Mouse (Mus musculus) heart, embryonic 12.5 days (tissue): ENCODE results near the gene Gm45808. TPM values are rescaled to one million over a fixed set of nuclear protein-coding genes. Genes with fewer than 3 reads are reported as not detected.
"Not testable (repeated sequence)": the region's sequence is repeated elsewhere in the genome, so short reads cannot be mapped to it uniquely, and the experiment has no call there.

Experiments used
- ATAC-seq: fragments of 200-750 bp; cut with Nextera tagmentation; 2 replicates; pipeline ENCODE4 v1.8.0; 2017; ENCODE audit warnings: moderate TSS enrichment, moderate library complexity; ENCODE audit not compliant: insufficient number of reproducible peaks, low FRiP score
- H3K27ac ChIP-seq: fragments of 300-500 bp; sonication (generic); 2 replicates; pipeline ENCODE4 v1.5.1; 2016; ENCODE audit warnings: mild to moderate bottlenecking, moderate library complexity; ENCODE audit not compliant: poor library complexity, severe bottlenecking
- H3K27me3 ChIP-seq: fragments of 300-500 bp; sonication (generic); replicated peaks from 2 replicates; pipeline ENCODE4 v1.6.1; 2016; ENCODE audit warnings: mild to moderate bottlenecking, moderate library complexity
- H3K36me3 ChIP-seq: fragments of 300-500 bp; sonication (generic); 2 replicates; pipeline ENCODE4 v1.6.1; 2016; ENCODE audit warnings: mild to moderate bottlenecking, moderate library complexity
- H3K4me1 ChIP-seq: fragments of 300-500 bp; sonication (generic); replicated peaks from 2 replicates; pipeline ENCODE4 v1.6.1; 2016; ENCODE audit warnings: mild to moderate bottlenecking
- H3K4me2 ChIP-seq: fragments of 300-500 bp; sonication (generic); 2 replicates; pipeline ENCODE4 v1.6.1; 2016; ENCODE audit warnings: mild to moderate bottlenecking, moderate library complexity
- H3K4me3 ChIP-seq: fragments of 300-500 bp; sonication (generic); 2 replicates; pipeline ENCODE4 v1.5.1; 2016; ENCODE audit warnings: mild to moderate bottlenecking
- H3K9ac ChIP-seq: fragments of 300-500 bp; sonication (generic); 2 replicates; pipeline ENCODE4 v1.6.1; 2016; ENCODE audit warnings: mild to moderate bottlenecking, moderate library complexity
- H3K9me3 ChIP-seq: fragments of 300-500 bp; sonication (generic); replicated peaks from 2 replicates; pipeline ENCODE4 v1.6.1; 2016; ENCODE audit warnings: mild to moderate bottlenecking, moderate library complexity
- WGBS: fragments of 180-500 bp; shearing (Covaris S2); methylation state at CpG from one replicate; pipeline ENCODE4 v1.1.7; 2016; 5-methylcytosine and 5-hydroxymethylcytosine counted together
- polyA plus RNA-seq: library from polyadenylated mRNA; unstranded; fragments of >200 nt; fragmentation: Nextera tagmentation; extraction: Ambion mirVana; gene quantifications from 2 replicates; pipeline ENCODE4 v1.2.1, GENCODE M21; 2016

Gene Gm45808
- polyA plus RNA-seq, 1 experiment from 2014 or later: not detected

DNA sequence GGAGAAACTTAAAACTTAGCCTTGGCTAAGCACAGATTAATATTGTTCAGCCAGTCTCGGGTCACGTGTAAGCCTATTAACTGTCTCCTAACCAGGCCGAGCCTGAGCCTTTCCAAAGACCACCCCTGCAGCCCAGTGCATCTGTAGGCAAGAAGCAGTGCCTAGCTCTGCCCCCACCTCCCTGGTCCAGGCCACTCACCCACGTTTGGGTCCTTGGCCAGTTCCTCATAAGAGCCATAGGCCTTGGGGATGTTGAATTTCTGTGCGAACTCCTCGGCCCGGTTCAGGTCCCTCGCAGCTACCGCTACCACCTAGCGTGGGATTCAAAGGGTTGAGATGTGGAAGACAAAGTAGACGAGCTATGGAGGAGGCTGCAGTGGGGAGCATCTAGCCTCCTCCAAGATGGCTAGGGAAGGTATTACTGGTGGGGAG, 1.3 kb upstream of the Gm45808 start:
- H3K36me3 ChIP-seq: peaks cover 12% of the 10 kb centered on the region
- peak overlapping the region; percentile 61 for H3K4me3 ChIP-seq
- peak overlapping the region; percentile 81 for H3K4me2 ChIP-seq
- ATAC-seq: no peak
- WGBS: 42% methylated on average over 11 of the region's 11 CpGs
- no peak overlapping the region for H3K27ac ChIP-seq
- H3K9ac ChIP-seq: peak overlapping the region; percentile 78; the same call in 1 of the 2 replicates
- H3K27me3 ChIP-seq: no peaks in the 10 kb centered on the region
- H3K4me1 ChIP-seq: peaks cover 26% of the 10 kb centered on the region
- H3K9me3 ChIP-seq: no peaks in the 10 kb centered on the region

GRCm38 (mm10) chr7:45486158-45486557, 453 bp downstream of the Gm45808 start:
- no peaks in the 10 kb centered on the region for H3K9me3 ChIP-seq
- 45% methylated on average over 7 of the region's 7 CpGs for WGBS
- no peak overlapping the region for H3K4me2 ChIP-seq
- H3K27me3 ChIP-seq: no peaks in the 10 kb centered on the region
- no peak overlapping the region for H3K4me3 ChIP-seq
- H3K36me3 ChIP-seq: 0 out of 2 replicates have a peak, but pooled peaks cover 3% of the 10 kb centered on the region
- H3K9ac ChIP-seq: no peak overlapping the region
- peaks cover 24% of the 10 kb centered on the region for H3K4me1 ChIP-seq
- ATAC-seq: no peak
- H3K27ac ChIP-seq: no peak overlapping the region

DNA sequence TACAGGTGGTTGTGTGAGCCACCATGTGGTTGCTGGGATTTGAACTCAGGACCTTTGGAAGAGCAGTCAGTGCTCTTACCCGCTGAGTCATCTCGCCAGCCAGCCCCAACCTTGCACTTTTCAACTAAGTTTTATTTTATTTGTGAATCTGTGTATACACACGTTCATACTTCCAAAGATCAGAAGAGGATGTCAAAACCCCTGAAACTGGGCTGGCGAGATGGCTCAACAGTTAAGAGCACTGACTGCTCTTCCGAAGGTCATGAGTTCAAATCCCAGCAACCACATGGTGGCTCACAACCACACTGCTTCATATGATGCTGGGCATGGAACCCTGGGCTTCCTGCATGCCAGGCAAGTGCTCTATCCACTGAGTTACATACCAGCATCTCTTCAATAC, 1.6 kb downstream of the Gm45808 start:
- not testable (repeated sequence) for H3K27me3 ChIP-seq, ATAC-seq, H3K4me3 ChIP-seq, H3K27ac ChIP-seq, H3K36me3 ChIP-seq, H3K9me3 ChIP-seq, H3K4me2 ChIP-seq, H3K9ac ChIP-seq
- peaks cover 17% of the 10 kb centered on the region for H3K4me1 ChIP-seq
- 93% methylated on average over 5 of the region's 5 CpGs for WGBS

DNA sequence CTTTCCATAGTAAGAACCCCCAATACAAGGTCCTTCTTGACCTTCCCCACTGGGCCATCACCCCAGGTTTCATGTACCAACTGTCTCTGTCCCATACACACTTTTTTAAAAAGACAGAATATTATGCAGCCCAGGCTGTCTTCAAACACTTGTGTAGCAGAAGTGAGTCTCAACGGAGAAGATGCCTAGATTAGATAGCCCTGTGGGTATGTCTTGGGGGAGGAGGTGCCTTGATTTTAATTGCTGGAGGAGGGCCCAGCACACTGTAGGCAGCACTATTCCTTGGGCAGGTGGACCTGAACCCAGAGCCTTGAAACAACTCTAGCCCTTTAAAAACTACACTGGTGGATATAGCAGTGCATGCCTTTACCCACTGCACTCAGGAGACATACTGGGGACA, 4.4 kb downstream of the Gm45808 start:
- Histone ChIP-seq H3K36me3 (peaks cover 9% of the 10 kb centered on the region; the same call in 1 of the 2 replicates), H3K27me3 (no peaks in the 10 kb centered on the region), H3K9ac (no peak overlapping the region), H3K9me3 (no peaks in the 10 kb centered on the region), H3K27ac (no peak overlapping the region), H3K4me1 (no peaks in the 10 kb centered on the region), H3K4me2 (no peak overlapping the region), H3K4me3 (no peak overlapping the region)
- ATAC-seq: no peak
- WGBS: 65% methylated on average over 1 of the region's 1 CpGs

DNA sequence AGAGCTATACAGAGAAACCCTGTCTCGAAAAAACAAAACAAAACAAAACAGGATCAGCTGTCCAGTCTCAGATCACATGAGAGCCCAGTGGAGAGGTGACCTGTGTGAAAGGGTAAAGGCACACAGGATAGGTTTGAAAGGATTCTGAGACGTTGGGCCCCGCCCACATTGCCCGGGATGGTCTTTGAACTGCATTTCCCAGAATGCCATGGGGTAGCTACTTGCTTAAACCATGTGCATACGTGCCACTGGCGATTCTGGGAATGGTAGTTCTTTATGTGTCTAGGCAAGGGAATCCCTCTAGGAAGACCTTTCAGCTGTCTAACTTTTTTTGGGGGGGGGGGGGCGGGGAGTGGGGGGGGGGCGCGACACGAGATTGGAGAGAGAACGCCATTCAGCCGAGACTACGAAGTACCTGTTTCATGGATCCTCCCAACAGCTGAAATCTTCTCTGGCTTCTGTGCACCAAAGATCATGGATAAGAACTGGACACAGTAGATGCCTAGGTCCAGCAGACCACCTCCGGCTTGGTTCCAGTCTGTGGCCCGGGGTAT, 5.2 kb downstream of the Gm45808 start, which contains the start of gene Tulp2:
Tulp2 (plus strand) TSS at position 504 of the 554 bp plus-strand sequence.
- Histone ChIP-seq H3K27me3 (no peaks in the 10 kb centered on the region), H3K9me3 (no peaks in the 10 kb centered on the region), H3K36me3 (peaks cover 9% of the 10 kb centered on the region; the same call in 1 of the 2 replicates), H3K4me2 (no peak within 1 kb of the TSS), H3K4me3 (no peak within 1 kb of the TSS), H3K27ac (no peak within 1 kb of the TSS), H3K9ac (no peak within 1 kb of the TSS), H3K4me1 (no peaks in the 10 kb centered on the region)
- peak; percentile 82 for ATAC-seq
- WGBS: 45% methylated on average over 15 of the region's 15 CpGs

GRCm38 (mm10) chr7:45480310-45480709, 6.3 kb downstream of the Gm45808 start:
- not testable (repeated sequence) for H3K4me1 ChIP-seq, ATAC-seq, H3K4me2 ChIP-seq, H3K9me3 ChIP-seq, H3K27ac ChIP-seq, H3K36me3 ChIP-seq, H3K27me3 ChIP-seq, H3K4me3 ChIP-seq, H3K9ac ChIP-seq
- WGBS: 66% methylated on average over 4 of the region's 4 CpGs

DNA sequence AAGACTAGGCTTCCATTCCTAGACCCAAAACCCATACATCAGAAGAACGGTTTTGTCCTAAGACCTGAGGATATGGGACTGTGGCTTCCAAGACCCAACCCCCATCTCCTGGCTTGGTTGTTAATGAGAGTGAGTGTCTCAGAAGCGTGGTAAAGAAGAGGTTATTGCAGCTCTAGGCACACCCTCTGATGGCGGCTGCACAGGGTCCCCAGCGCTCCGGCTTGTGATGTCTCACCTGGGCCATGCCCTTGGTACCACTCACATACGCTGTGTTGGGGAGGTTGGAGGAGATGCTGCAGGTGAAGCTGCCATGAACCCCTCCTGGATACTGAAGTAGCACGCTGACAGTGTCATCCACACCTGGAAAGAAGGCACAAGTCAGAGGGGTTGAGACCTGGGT, 7.8 kb downstream of the Gm45808 start:
- 95% methylated on average over 7 of the region's 7 CpGs for WGBS
- no peaks in the 10 kb centered on the region for H3K9me3 ChIP-seq
- no peak overlapping the region for H3K27ac ChIP-seq
- no peak for ATAC-seq
- no peaks in the 10 kb centered on the region for H3K27me3 ChIP-seq
- no peaks in the 10 kb centered on the region for H3K4me1 ChIP-seq
- no peak overlapping the region for H3K4me2 ChIP-seq
- H3K36me3 ChIP-seq: peaks cover 8% of the 10 kb centered on the region; the same call in 1 of the 2 replicates
- H3K9ac ChIP-seq: no peak overlapping the region
- H3K4me3 ChIP-seq: no peak overlapping the region

GRCm38 (mm10) chr7:45477003-45477402, 9.6 kb downstream of the Gm45808 start:
- no peak for ATAC-seq
- peak overlapping the region; percentile 4; the same call in 1 of the 2 replicates for H3K9ac ChIP-seq

GRCm38 (mm10) chr7:45476453-45476852, 10.2 kb downstream of the Gm45808 start:
- Histone ChIP-seq H3K36me3 (peaks cover 8% of the 10 kb centered on the region; the same call in 1 of the 2 replicates), H3K27ac (no peak overlapping the region), H3K4me2 (no peak overlapping the region), H3K27me3 (no peaks in the 10 kb centered on the region), H3K4me1 (no peaks in the 10 kb centered on the region), H3K4me3 (no peak overlapping the region), H3K9ac (no peak overlapping the region), H3K9me3 (no peaks in the 10 kb centered on the region)
- ATAC-seq: no peak
- WGBS: 36% methylated on average over 1 of the region's 1 CpGs

More at GRCm38 (mm10) chr7:45477003-45477402, 9.6 kb downstream of the Gm45808 start:
- WGBS: 12% methylated on average over 3 of the region's 3 CpGs
- Histone ChIP-seq H3K27ac (no peak overlapping the region), H3K27me3 (no peaks in the 10 kb centered on the region), H3K9me3 (no peaks in the 10 kb centered on the region), H3K36me3 (peaks cover 8% of the 10 kb centered on the region; the same call in 1 of the 2 replicates), H3K4me1 (no peaks in the 10 kb centered on the region), H3K4me2 (no peak overlapping the region), H3K4me3 (no peak overlapping the region)

DNA sequence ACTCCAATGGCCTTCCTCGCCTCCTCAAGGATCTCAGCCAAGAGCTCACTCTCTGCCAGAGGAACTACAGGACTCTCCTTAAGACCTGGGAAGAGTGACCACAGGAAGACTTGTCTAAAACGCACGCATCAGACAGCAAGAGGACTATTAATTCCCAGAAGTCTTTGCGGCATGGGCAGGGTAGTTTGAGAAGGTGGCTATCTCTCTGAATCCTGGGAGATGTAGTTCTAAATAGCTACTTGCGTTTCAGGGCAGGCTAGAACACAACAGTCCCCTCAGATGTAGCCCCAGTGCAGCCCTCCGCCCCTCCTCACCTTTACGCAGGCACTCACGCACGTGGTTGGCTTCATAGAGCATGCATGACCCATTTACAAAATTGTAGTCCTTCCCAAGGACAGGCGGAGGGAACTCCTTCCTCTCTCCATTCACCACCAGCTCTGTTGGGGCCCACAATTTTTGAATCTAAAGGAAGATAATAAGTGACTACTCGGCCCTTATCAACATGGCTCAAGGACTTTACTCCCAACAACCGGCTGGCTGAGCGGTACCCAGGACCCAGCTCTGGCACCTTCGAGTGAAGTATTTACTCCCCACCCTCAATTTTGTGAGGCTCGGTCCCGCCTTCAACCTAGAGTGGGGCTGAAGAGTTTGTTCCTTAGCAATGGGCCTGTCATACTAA, 11.2 kb downstream of the Gm45808 start:
- peak overlapping the region; percentile 39; the same call in 1 of the 2 replicates for H3K9ac ChIP-seq
- no peaks in the 10 kb centered on the region for H3K9me3 ChIP-seq
- H3K27me3 ChIP-seq: no peaks in the 10 kb centered on the region
- peak overlapping the region; percentile 51 for H3K4me2 ChIP-seq
- H3K27ac ChIP-seq: no peak overlapping the region
- peak; percentile 54; the same call in 1 of the 2 replicates for ATAC-seq
- H3K4me1 ChIP-seq: no peaks in the 10 kb centered on the region
- WGBS: 57% methylated on average over 16 of the region's 16 CpGs
- H3K36me3 ChIP-seq: peaks cover 8% of the 10 kb centered on the region; the same call in 1 of the 2 replicates
- peak overlapping the region; percentile 24; the same call in 1 of the 2 replicates for H3K4me3 ChIP-seq

DNA sequence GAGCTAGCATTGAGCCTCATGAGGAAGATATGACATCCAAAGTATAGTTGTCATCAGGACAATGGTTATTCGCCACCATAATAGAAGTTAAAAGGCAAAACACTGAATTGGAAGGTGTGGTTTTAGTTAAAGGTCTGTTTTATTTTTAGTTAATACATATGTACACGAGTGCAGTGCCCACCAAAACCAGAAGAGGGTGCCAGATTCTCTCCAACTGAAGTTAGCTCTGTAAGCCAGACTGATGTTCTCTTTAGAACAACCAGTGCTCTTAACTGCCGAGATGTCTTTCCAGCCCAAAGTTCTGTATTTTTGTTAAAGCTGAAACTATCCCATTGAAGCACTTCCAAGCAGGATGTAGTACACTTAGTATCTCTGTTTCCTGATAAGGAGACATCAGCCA, 15.7 kb downstream of the Gm45808 start:
- ATAC-seq: no peak
- H3K4me3 ChIP-seq: no peak overlapping the region
- H3K9ac ChIP-seq: no peak overlapping the region
- no peaks in the 10 kb centered on the region for H3K9me3 ChIP-seq
- H3K36me3 ChIP-seq: 0 out of 2 replicates have a peak, but pooled peaks cover 2% of the 10 kb centered on the region
- 5% methylated on average over 3 of the region's 3 CpGs for WGBS
- no peak overlapping the region for H3K27ac ChIP-seq
- H3K27me3 ChIP-seq: no peaks in the 10 kb centered on the region
- H3K4me2 ChIP-seq: no peak overlapping the region
- H3K4me1 ChIP-seq: peaks cover 10% of the 10 kb centered on the region
